Mouse (Mus musculus) heart, embryonic 13.5 days (tissue): ENCODE data around the gene Gm8108. TPM values are rescaled to one million over a fixed set of nuclear protein-coding genes. Genes with fewer than 3 reads are reported as not detected.
"Not testable (repeated sequence)": the region's sequence is repeated elsewhere in the genome, so short reads cannot be mapped to it uniquely, and the experiment has no call there.

ENCODE experiments used
- ATAC-seq: fragments of 200-750 bp; cut with Nextera tagmentation; 2 replicates; pipeline ENCODE4 v1.8.0; 2017; ENCODE audit warnings: moderate TSS enrichment; ENCODE audit not compliant: insufficient number of reproducible peaks, low FRiP score, low TSS enrichment; ENCODE audit errors: extremely low read depth
- H3K27ac ChIP-seq: fragments of 300-500 bp; sonication (generic); replicated peaks from 2 replicates; pipeline ENCODE4 v1.5.1; 2015; ENCODE audit warnings: moderate library complexity, mild to moderate bottlenecking, inconsistent platforms
- H3K27me3 ChIP-seq: fragments of 300-500 bp; sonication (generic); replicated peaks from 2 replicates; pipeline ENCODE4 v1.6.1; 2015; ENCODE audit warnings: mild to moderate bottlenecking, inconsistent platforms
- H3K36me3 ChIP-seq: fragments of 300-500 bp; sonication (generic); 2 replicates; pipeline ENCODE4 v1.6.1; 2015; ENCODE audit warnings: mild to moderate bottlenecking, inconsistent platforms
- H3K4me1 ChIP-seq: fragments of 300-500 bp; sonication (generic); 2 replicates; pipeline ENCODE4 v1.6.1; 2015; ENCODE audit warnings: inconsistent platforms
- H3K4me2 ChIP-seq: fragments of 300-500 bp; sonication (generic); 2 replicates; pipeline ENCODE4 v1.6.1; 2015; ENCODE audit warnings: inconsistent platforms, mild to moderate bottlenecking, moderate library complexity
- H3K4me3 ChIP-seq: fragments of 300-500 bp; sonication (generic); 2 replicates; pipeline ENCODE4 v1.5.1; 2015; ENCODE audit warnings: moderate library complexity, mild to moderate bottlenecking, inconsistent platforms
- H3K9ac ChIP-seq: fragments of 300-500 bp; sonication (generic); 2 replicates; pipeline ENCODE4 v1.6.1; 2015; ENCODE audit warnings: inconsistent platforms, mild to moderate bottlenecking, moderate library complexity
- H3K9me3 ChIP-seq: fragments of 300-500 bp; sonication (generic); 2 replicates; pipeline ENCODE4 v1.6.1; 2016; ENCODE audit warnings: inconsistent platforms
- WGBS: fragments of 180-500 bp; shearing (Covaris S2); methylation state at CpG from one replicate; pipeline ENCODE4 v1.1.7; 2015; ENCODE audit warnings: mixed read lengths; 5-methylcytosine and 5-hydroxymethylcytosine counted together
- polyA plus RNA-seq: library from polyadenylated mRNA; unstranded; fragments of >200 nt; fragmentation: Nextera tagmentation; extraction: Ambion mirVana; gene quantifications from 2 replicates; pipeline ENCODE4 v1.2.1, GENCODE M21; 2015

Gm8108 gene
- 0.37 and 0.68 TPM in 2 replicates for polyA plus RNA-seq

DNA sequence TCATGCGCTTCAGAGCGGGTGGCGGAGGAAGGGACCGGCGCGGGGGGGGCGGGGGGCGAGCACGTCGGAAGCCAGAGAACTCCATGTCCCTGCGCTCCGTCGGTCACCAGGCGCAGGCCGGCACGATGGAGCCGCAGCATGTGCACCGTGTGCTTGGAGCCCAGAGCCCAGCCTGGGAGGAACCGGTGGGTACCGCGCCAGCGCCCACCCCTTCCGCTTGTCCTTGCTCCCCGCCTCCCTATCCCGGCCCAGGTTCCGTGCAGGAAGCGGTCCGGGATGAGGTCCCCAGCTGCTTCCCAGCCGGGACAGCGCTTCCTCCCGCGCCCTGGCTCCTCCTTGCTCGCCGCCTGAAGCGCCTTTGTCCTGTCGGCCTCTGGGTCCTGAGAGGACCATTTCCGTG lies at the start of gene Gm8108:
Gm8108 (plus strand) TSS at position 101 of the 400 bp plus-strand sequence.
- Histone ChIP-seq H3K9ac (0 out of 2 replicates have a peak within 1 kb of the TSS, but pooled peaks have one; percentile 52), H3K4me3 (peak within 1 kb of the TSS; percentile 50), H3K4me2 (peak within 1 kb of the TSS; percentile 68)
- H3K9me3 ChIP-seq, H3K36me3 ChIP-seq, H3K27ac ChIP-seq, ATAC-seq, H3K27me3 ChIP-seq, H3K4me1 ChIP-seq: not testable (repeated sequence)
- 4% methylated on average over 24 of the region's 37 CpGs for whole genome bisulfite sequencing

GRCm38 (mm10) chr14:4083820-4084219 lies 26.5 kb upstream of the Gm8108 start, which contains the start of gene Gm3115:
Gene Gm3115 (plus strand): TSS chr14:4084120.
- not testable (repeated sequence) for H3K27ac ChIP-seq, H3K9ac ChIP-seq
- 33% methylated on average over 3 of the region's 3 CpGs for WGBS

DNA sequence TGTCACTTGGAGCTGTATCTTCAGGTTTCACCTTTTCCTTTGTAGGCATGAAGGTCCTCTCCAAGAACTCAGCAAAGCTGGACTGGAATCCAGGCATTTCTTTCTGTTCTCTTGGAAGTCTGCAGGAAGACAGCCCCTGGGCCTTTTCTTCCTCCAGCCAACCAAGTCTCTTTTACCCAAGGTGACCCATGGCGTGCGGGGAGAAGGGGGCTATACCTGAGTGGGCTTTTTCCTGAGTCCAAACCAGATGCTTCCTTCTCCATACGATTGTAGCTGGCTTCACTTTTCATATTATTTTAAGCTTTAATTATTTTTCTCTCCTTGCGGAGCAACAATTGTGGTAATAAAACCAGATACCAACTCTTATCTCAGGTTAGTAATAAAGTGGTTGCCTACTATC lies 31.3 kb downstream of the Gm8108 start:
- not testable (repeated sequence) for ATAC-seq, H3K4me2 ChIP-seq, H3K27me3 ChIP-seq, H3K36me3 ChIP-seq, H3K9me3 ChIP-seq, H3K9ac ChIP-seq, H3K27ac ChIP-seq, H3K4me3 ChIP-seq, H3K4me1 ChIP-seq
- 73% methylated on average over 4 of the region's 4 CpGs for WGBS

More at GRCm38 (mm10) chr14:4083820-4084219, 26.5 kb upstream of the Gm8108 start, which contains the start of gene Gm3115:
- H3K36me3 ChIP-seq, H3K4me1 ChIP-seq, ATAC-seq, H3K27me3 ChIP-seq, H3K4me3 ChIP-seq, H3K4me2 ChIP-seq, H3K9me3 ChIP-seq: not testable (repeated sequence)

DNA sequence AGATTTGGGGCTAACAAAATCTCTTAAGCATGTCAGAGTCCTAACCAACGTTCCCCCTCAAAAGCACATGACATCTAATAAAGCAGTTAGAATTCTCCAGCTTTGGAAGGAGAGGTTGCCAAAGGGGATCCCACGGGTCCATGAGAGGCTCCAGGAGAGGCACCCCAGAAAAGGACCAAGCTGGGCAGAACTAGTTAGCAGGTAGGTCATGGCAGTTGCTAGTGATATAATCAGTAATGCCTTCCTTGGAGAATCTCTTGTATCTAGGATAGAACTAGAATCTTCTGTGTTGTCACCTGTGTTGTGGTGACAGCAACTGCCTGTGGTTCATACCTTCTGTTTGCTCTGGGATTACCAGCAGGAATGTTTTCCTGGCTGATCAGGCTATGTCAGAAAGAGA lies 54.4 kb downstream of the Gm8108 start, which contains the start of gene Gm3127:
Gm3127 (plus strand) TSS at position 301 of the 400 bp plus-strand sequence.
- not testable (repeated sequence) for H3K27ac ChIP-seq, H3K9me3 ChIP-seq, H3K9ac ChIP-seq, H3K4me2 ChIP-seq, ATAC-seq, H3K36me3 ChIP-seq, H3K27me3 ChIP-seq, H3K4me3 ChIP-seq, H3K4me1 ChIP-seq
- WGBS = 60% methylated on average over 1 of the region's 2 CpGs

GRCm38 (mm10) chr14:4182030-4182429 lies 71.7 kb downstream of the Gm8108 start:
- Histone ChIP-seq H3K4me3 (peak overlapping the region; percentile 38), H3K4me2 (peak overlapping the region; percentile 65)
- H3K9ac ChIP-seq, ATAC-seq, H3K27ac ChIP-seq, H3K9me3 ChIP-seq, H3K27me3 ChIP-seq, H3K4me1 ChIP-seq, H3K36me3 ChIP-seq: not testable (repeated sequence)
- 5% methylated on average over 13 of the region's 14 CpGs for WGBS

Other genes with a start within 250 kb of the Gm8108 start
- gene Gm2916, start 226.4 kb upstream of the Gm8108 start, polyA plus RNA-seq = 0.24 TPM in 1 of 2 replicates, not detected in the other
- not detected in 2 replicates for gene Gm3029, start 178.8 kb upstream of the Gm8108 start, polyA plus RNA-seq
- 0.29 and 0.55 TPM in 2 replicates for gene Gm3095, start 147.0 kb upstream of the Gm8108 start, polyA plus RNA-seq
- gene Gm3099, start 112.1 kb upstream of the Gm8108 start, polyA plus RNA-seq = not detected in 2 replicates
- gene Gm5796, start 86.6 kb upstream of the Gm8108 start, polyA plus RNA-seq = 0.24 and 1.2 TPM in 2 replicates
- 0.10 TPM in 1 of 2 replicates, not detected in the other for gene Gm3115, start 26.4 kb upstream of the Gm8108 start, polyA plus RNA-seq
- gene Gm3127, start 54.5 kb downstream of the Gm8108 start, polyA plus RNA-seq = not detected in 2 replicates
- gene Gm2974, start 72.0 kb downstream of the Gm8108 start, polyA plus RNA-seq = 0.35 and 0.52 TPM in 2 replicates
- gene Gm3138, start 139.1 kb downstream of the Gm8108 start, polyA plus RNA-seq = not detected in 2 replicates
- gene Gm3149, start 206.8 kb downstream of the Gm8108 start, polyA plus RNA-seq = not detected in 2 replicates
- 0.11 and 0.31 TPM in 2 replicates for gene 2610042L04Rik, start 224.2 kb downstream of the Gm8108 start, polyA plus RNA-seq